Mouse (Mus musculus) lung, postnatal 0 days (tissue): Measurements from ENCODE around the gene Cabp7.

Source experiments
- CTCF ChIP-seq: IDR thresholded peaks from 2 replicates; pipeline ENCODE4 v1.5.1; 2016; ENCODE audit warnings: antibody characterized with exemption, mild to moderate bottlenecking
- EP300 ChIP-seq: IDR thresholded peaks from 2 replicates; pipeline ENCODE4 v1.6.1; 2016; ENCODE audit warnings: antibody characterized with exemption, mild to moderate bottlenecking, control low read depth

DNA sequence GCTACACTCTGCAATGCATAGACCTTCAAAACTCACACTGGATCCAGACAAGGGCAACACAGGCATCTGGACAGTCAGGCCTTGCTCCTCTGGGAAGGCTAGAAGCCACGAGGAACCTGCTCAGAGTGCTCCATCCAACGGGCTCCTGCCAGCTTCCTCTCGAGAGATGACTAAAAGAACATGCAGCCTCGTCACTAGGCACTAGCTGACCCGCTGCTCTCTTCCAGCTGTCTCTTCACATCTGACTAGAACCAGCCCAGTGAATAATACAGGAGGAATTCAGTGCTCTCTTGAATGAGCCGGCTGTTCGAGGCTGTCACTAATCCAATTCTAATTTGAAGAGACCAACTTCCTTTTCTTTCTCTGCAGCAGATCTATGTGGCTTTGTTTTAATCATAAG is 25.2 kb upstream of the Cabp7 start:
- TF ChIP-seq CTCF (no peak), EP300 (no peak)
